ENCODE assay signal across 8 mouse cellular contexts in the genomic region with DNA sequence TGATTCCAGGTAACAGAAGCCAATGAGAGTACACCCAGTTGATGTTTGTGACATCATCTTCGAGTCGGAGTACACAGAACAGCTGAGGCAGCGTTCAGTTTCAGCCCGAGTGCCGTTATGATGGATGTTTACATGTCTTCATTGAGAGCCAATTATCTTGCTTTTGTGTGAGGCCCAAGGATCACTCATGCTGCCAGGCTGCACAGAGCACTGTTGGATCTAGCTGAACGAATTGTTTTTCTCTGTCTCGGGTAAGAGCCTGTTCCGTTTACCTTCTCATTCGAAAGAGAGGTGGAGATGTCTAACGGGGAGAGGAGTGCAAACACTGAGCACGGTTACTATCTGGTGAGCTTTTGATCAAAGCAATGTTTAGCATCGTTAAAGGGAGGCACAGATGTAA.
DNase-seq lines count a peak whose midpoint lies in the region; ATAC-seq and TF ChIP-seq lines count a peak whose summit lies in the region.

No protein-coding gene starts in this region.

- no peaks in the 10 kb centered on the region for H3K9me3 ChIP-seq in forebrain, embryonic 11.5 days (ENCODE audit: control insufficient read depth, low read length)
- H3K9me3 ChIP-seq in forebrain, embryonic 10.5 days, result no peaks in the 10 kb centered on the region
- no peaks in the 10 kb centered on the region for H3K9me3 ChIP-seq in hindbrain, embryonic 10.5 days
- H3K9me3 ChIP-seq in limb, embryonic 13.5 days, result no peaks in the 10 kb centered on the region
- no peaks in the 10 kb centered on the region for H3K9me3 ChIP-seq in stomach, embryonic 14.5 days (ENCODE audit: control insufficient read depth, low read depth, low read length)

- H3K36me3 ChIP-seq in forebrain, embryonic 11.5 days (ENCODE audit: control insufficient read depth, insufficient read depth, low read length), result no peaks in the 10 kb centered on the region
- H3K36me3 ChIP-seq in forebrain, embryonic 10.5 days (replicated peaks), result no peaks in the 10 kb centered on the region
- H3K36me3 ChIP-seq in hindbrain, embryonic 10.5 days, result no peaks in the 10 kb centered on the region
- no peaks in the 10 kb centered on the region for H3K36me3 ChIP-seq in limb, embryonic 13.5 days
- no peaks in the 10 kb centered on the region for H3K36me3 ChIP-seq in stomach, embryonic 14.5 days (ENCODE audit: control insufficient read depth, insufficient read depth, low read length)

- 35% methylated on average over 12 of the region's 12 CpGs for WGBS in forebrain, embryonic 11.5 days
- WGBS in forebrain, embryonic 10.5 days, result 48% methylated on average over 12 of the region's 12 CpGs
- WGBS in hindbrain, embryonic 10.5 days, result 41% methylated on average over 12 of the region's 12 CpGs
- WGBS in limb, embryonic 13.5 days, result 14% methylated on average over 12 of the region's 12 CpGs
- WGBS in stomach, embryonic 14.5 days, result 6% methylated on average over 12 of the region's 12 CpGs

- H3K9ac ChIP-seq in forebrain, embryonic 11.5 days (ENCODE audit: low read length), result no peak overlapping the region
- H3K9ac ChIP-seq in limb, embryonic 13.5 days, result no peak overlapping the region
- H3K9ac ChIP-seq in stomach, embryonic 14.5 days (replicated peaks; ENCODE audit: low read depth, low read length), result no peak overlapping the region

- H3K27me3 ChIP-seq in forebrain, embryonic 11.5 days (ENCODE audit: control insufficient read depth, insufficient read depth, low read length), result no peaks in the 10 kb centered on the region
- no peaks in the 10 kb centered on the region for H3K27me3 ChIP-seq in forebrain, embryonic 10.5 days (ENCODE audit: poor library complexity, severe bottlenecking)
- H3K27me3 ChIP-seq in hindbrain, embryonic 10.5 days (ENCODE audit: insufficient read depth, poor library complexity, severe bottlenecking), result no peaks in the 10 kb centered on the region
- no peaks in the 10 kb centered on the region for H3K27me3 ChIP-seq in limb, embryonic 13.5 days
- H3K27me3 ChIP-seq in stomach, embryonic 14.5 days (ENCODE audit: control insufficient read depth, insufficient read depth, low read length), result no peaks in the 10 kb centered on the region

- H3K4me2 ChIP-seq in forebrain, embryonic 11.5 days (ENCODE audit: low read depth, low read length, severe bottlenecking), result peak overlapping the region; percentile 20; the same call in 1 of the 2 replicates
- H3K4me2 ChIP-seq in limb, embryonic 13.5 days (replicated peaks), result peak overlapping the region; percentile 46
- H3K4me2 ChIP-seq in stomach, embryonic 14.5 days (replicated peaks; ENCODE audit: low read depth, low read length), result peak overlapping the region; percentile 41

- no peak overlapping the region; the same call in 1 of the 2 replicates for H3K4me3 ChIP-seq in forebrain, embryonic 11.5 days (ENCODE audit: low read depth, low read length)
- H3K4me3 ChIP-seq in forebrain, embryonic 10.5 days, result no peak overlapping the region
- peak overlapping the region; percentile 21; the same call in 1 of the 2 replicates for H3K4me3 ChIP-seq in hindbrain, embryonic 10.5 days
- H3K4me3 ChIP-seq in limb, embryonic 13.5 days, result peak overlapping the region; percentile 13
- H3K4me3 ChIP-seq in stomach, embryonic 14.5 days (ENCODE audit: low read depth, low read length), result peak overlapping the region; percentile 12

- ATAC-seq in forebrain, embryonic 11.5 days (replicated peaks; ENCODE audit: low FRiP score), result peak; percentile 32; the same call in 1 of the 2 replicates
- ATAC-seq in limb, embryonic 13.5 days (ENCODE audit: low FRiP score, low read depth), result no peak
- ATAC-seq in stomach, embryonic 14.5 days (ENCODE audit: insufficient number of reproducible peaks, insufficient read depth, low FRiP score, low read depth), result no peak
- ATAC-seq in monocyte, adult 5-6 weeks (replicated peaks; ENCODE audit: insufficient number of reproducible peaks, low FRiP score, low TSS enrichment, poor library complexity, severe bottlenecking), result no peak

- peak; percentile 53 for DNase-seq in forebrain, embryonic 11.5 days (ENCODE audit: low spot score)
- no peak for DNase-seq in forebrain, embryonic 10.5 days (ENCODE audit: extremely low spot score, low spot score)
- peak; percentile 80 for DNase-seq in brain, embryonic 14.5 days (ENCODE audit: low read depth)
- peak; percentile 9 for DNase-seq in hindbrain, embryonic 10.5 days (ENCODE audit: low spot score)
- DNase-seq in gastrocnemius, postnatal 10 days, result no peak

- TF ChIP-seq CTCF in brain, embryonic 14.5 days (IDR thresholded peaks at IDR 0.05; ENCODE audit: borderline replicate concordance, extremely low read depth, insufficient read depth, insufficient read length), result no peak

- H3K27ac ChIP-seq in forebrain, embryonic 11.5 days (ENCODE audit: low read depth, low read length), result no peak overlapping the region
- H3K27ac ChIP-seq in forebrain, embryonic 10.5 days, result no peak overlapping the region
- H3K27ac ChIP-seq in hindbrain, embryonic 10.5 days, result 0 out of 2 replicates have a peak overlapping the region, but pooled peaks have one; percentile 35
- no peak overlapping the region for H3K27ac ChIP-seq in limb, embryonic 13.5 days
- H3K27ac ChIP-seq in stomach, embryonic 14.5 days (ENCODE audit: low read length), result no peak overlapping the region

- TF ChIP-seq POLR2A in brain, embryonic 14.5 days (IDR thresholded peaks at IDR 0.05; ENCODE audit: borderline replicate concordance, extremely low read depth, insufficient read depth, insufficient read length, poor library complexity, severe bottlenecking), result no peak

- no peaks in the 10 kb centered on the region for H3K4me1 ChIP-seq in forebrain, embryonic 11.5 days (replicated peaks; ENCODE audit: control insufficient read depth, insufficient read depth, low read length)
- H3K4me1 ChIP-seq in forebrain, embryonic 10.5 days, result peaks cover 6% of the 10 kb centered on the region
- H3K4me1 ChIP-seq in hindbrain, embryonic 10.5 days (replicated peaks), result no peaks in the 10 kb centered on the region; the same call in 1 of the 2 replicates
- no peaks in the 10 kb centered on the region for H3K4me1 ChIP-seq in limb, embryonic 13.5 days
- no peaks in the 10 kb centered on the region for H3K4me1 ChIP-seq in stomach, embryonic 14.5 days (ENCODE audit: control insufficient read depth, insufficient read depth, low read length)

Comparison
In these comparisons a context has a peak if more than half of its experiments do, and no peak if none do; other contexts are left out.
1. DNase-seq: peak in forebrain, embryonic 11.5 days (single experiment), brain, embryonic 14.5 days (single experiment) and hindbrain, embryonic 10.5 days (single experiment); none in forebrain, embryonic 10.5 days (single experiment) and gastrocnemius, postnatal 10 days (single experiment).
2. H3K4me3 ChIP-seq: peak in hindbrain, embryonic 10.5 days (single experiment), limb, embryonic 13.5 days (single experiment) and stomach, embryonic 14.5 days (single experiment); none in forebrain, embryonic 11.5 days (single experiment) and forebrain, embryonic 10.5 days (single experiment).
3. Peak in every context shown above with its lines, with median percentiles within 50 percentile points of each other: H3K4me2 ChIP-seq.